Mouse (Mus musculus) spleen, adult 2 months (tissue): Measurements from ENCODE around the gene Smim24. TPM values are rescaled to one million over a fixed set of nuclear protein-coding genes. Genes with fewer than 3 reads are reported as not detected.

ENCODE experiments used
- DNase-seq, 2 experiments: peaks; one replicate each; pipeline versions ENCODE4 v3.0.0 to v3.0.0-alpha.2; 2012 to 2021; ENCODE audit warnings: low spot score in 2 of 2, low read depth in 1 of 2
- H3K27ac ChIP-seq: fragments of 200-500 bp; 2 replicates; pipeline ENCODE4 v1.5.1; 2012; ENCODE audit warnings: low read length, inconsistent platforms; ENCODE audit not compliant: insufficient read depth
- H3K27me3 ChIP-seq: fragments of 200-500 bp; 2 replicates; pipeline ENCODE4 v1.6.1; 2012; ENCODE audit warnings: mild to moderate bottlenecking, moderate library complexity, low read length, inconsistent platforms; ENCODE audit not compliant: control insufficient read depth, insufficient read depth
- H3K36me3 ChIP-seq: fragments of 200-500 bp; 2 replicates; pipeline ENCODE4 v1.6.1; 2012; ENCODE audit warnings: mild to moderate bottlenecking, low read length, inconsistent platforms; ENCODE audit not compliant: control insufficient read depth, insufficient read depth
- H3K4me1 ChIP-seq: fragments of 200-500 bp; 2 replicates; pipeline ENCODE4 v1.6.1; 2011; ENCODE audit warnings: inconsistent platforms; ENCODE audit not compliant: control insufficient read depth, insufficient read depth, insufficient read length
- H3K4me3 ChIP-seq: fragments of 200-500 bp; 2 replicates; pipeline ENCODE4 v1.5.1; 2011; ENCODE audit warnings: mild to moderate bottlenecking, inconsistent platforms; ENCODE audit not compliant: insufficient read depth, insufficient read length; ENCODE audit errors: extremely low read depth
- CTCF ChIP-seq: fragments of 200-500 bp; IDR thresholded peaks from 2 replicates; pipeline ENCODE4 v1.5.1; 2011; ENCODE audit warnings: mild to moderate bottlenecking, inconsistent platforms; ENCODE audit not compliant: insufficient read depth, insufficient read length, insufficient replicate concordance; ENCODE audit errors: extremely low read depth
- POLR2A ChIP-seq: fragments of 200-500 bp; IDR thresholded peaks from 2 replicates; pipeline ENCODE4 v1.6.1; 2011; ENCODE audit warnings: low read depth, low read length, inconsistent platforms
- WGBS: fragments of 180-500 bp; shearing (Covaris S2); methylation state at CpG from one replicate; pipeline ENCODE4 v1.1.7; 2018; 5-methylcytosine and 5-hydroxymethylcytosine counted together
- polyA plus RNA-seq: library from polyadenylated mRNA; depleted of rRNA; stranded (reverse); fragments of >200 nt; gene quantifications from 2 replicates; pipeline ENCODE4 v1.2.3, GENCODE M21; 2012; rRNA removed

Smim24 gene
- polyA plus RNA-seq, 1 experiment: 18.3 TPM

GRCm38 (mm10) chr10:81432169-81432867 lies 39.5 kb downstream of the Smim24 start:
- Histone ChIP-seq H3K27me3 (no peaks in the 10 kb centered on the region), H3K27ac (no peak overlapping the region), H3K4me1 (peaks cover 31% of the 10 kb centered on the region), H3K4me3 (peak overlapping the region; percentile 42; the same call in 1 of the 2 replicates), H3K36me3 (no peaks in the 10 kb centered on the region)
- TF ChIP-seq CTCF (no peak), POLR2A (no peak)
- WGBS: 43% methylated on average over 21 of the region's 21 CpGs
- DNase-seq: no peak

- Histone ChIP-seq H3K4me3 (peak overlapping the region; percentile 53), H3K27ac (peak overlapping the region; percentile 88), H3K36me3 (no peaks in the 10 kb centered on the region), H3K4me1 (peaks cover 31% of the 10 kb centered on the region), H3K27me3 (no peaks in the 10 kb centered on the region)
- TF ChIP-seq CTCF: no peak
- no peak for TF ChIP-seq POLR2A
- DNase-seq: peak; percentile 91 to 94
- WGBS: under 1% methylated on average over 17 of the region's 17 CpGs
Observed at GRCm38 (mm10) chr10:81432868-81433262, 40.0 kb downstream of the Smim24 start.

DNA sequence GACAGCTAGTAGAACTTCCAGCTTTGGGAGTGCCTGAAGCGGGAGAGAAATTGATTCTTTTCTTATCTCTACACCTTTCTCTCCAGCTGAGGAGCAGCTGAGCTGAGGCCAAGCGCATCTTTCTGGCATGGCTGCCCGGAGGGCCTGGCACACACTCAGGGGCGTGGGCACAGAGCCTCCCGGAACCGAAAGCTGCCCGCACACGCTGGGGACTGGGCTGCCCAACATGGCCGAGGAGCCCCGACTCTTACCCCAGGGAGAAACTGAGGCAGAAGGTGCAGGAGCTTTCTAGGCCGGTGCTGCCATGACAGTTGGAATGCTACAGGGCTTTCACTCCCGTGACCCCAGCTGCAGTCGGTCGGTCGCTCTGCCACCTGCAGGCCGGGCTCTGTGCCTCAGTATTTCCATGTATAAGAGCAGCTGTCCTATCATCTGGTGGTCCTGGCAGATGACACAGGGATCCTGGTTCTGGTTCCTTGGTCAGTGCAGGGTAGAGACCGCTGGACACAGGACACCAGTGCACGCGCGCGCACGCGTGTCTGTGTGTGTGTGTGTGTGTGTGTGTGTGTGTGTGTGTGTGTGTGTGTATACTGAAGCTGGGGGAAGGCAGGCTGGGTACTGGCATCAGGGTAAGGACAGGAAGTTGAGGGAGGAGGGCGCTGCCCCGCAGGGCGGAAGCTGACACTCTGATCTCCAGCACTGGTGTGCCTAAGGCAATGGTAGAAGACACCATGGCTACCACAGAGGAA lies 40.9 kb downstream of the Smim24 start:
- H3K27ac ChIP-seq: peak overlapping the region; percentile 88
- peak; percentile 52 to 77 for DNase-seq

DNA sequence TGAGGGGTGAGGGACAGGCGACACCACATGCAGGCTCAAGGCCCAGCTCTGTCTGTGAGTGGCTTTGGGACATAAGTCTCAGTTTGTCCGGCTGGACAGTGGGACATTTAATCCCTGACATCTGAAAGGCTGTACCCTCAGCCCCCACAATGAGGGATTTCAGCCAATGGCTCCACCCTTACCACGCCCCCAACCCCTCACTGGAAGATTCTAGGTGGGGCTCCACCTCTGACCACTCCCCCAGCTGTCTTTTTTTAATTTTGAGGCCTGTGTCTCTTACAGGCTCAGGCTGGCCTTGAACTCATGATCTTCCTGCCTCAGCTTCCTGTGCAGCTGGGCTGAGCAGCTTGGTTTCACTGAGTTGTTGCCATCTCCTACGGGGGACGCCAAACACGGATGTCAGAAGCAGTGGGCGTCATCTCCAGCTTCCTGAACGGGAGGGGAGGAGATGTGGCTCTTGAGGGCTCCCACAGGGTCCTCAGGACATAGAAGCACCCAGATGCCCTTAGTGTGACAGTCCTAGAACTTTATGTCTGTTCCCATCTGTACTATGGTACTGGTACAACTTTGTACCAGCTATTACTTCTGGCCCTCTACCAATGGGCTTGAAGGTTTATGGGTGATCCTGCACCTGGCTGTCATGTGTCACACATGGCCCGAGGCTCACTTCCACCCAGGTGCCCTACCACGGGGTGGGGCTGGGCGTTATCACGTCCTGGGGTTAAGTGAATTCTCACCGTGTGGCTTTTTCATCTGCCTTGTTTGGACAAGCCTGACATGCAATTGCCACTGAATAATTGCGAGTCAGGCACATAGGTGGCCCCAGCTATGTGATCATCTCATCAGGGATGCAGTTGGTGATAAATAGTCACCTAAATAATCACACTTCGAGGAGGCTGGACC lies 41.8 kb downstream of the Smim24 start:
- no peaks in the 10 kb centered on the region for H3K36me3 ChIP-seq
- TF ChIP-seq POLR2A: no peak
- TF ChIP-seq CTCF: no peak
- H3K4me3 ChIP-seq: 0 out of 2 replicates have a peak overlapping the region, but pooled peaks have one; percentile 19
- peak overlapping the region; percentile 88 for H3K27ac ChIP-seq
- peaks cover 31% of the 10 kb centered on the region for H3K4me1 ChIP-seq
- no peaks in the 10 kb centered on the region for H3K27me3 ChIP-seq
- peak in 1 of 2 experiments; percentile 26 for DNase-seq
- 31% methylated on average over 15 of the region's 15 CpGs for WGBS

More for the DNA sequence above, 40.9 kb downstream of the Smim24 start:
- Histone ChIP-seq H3K4me1 (peaks cover 31% of the 10 kb centered on the region), H3K27me3 (no peaks in the 10 kb centered on the region), H3K4me3 (peak overlapping the region; percentile 53), H3K36me3 (no peaks in the 10 kb centered on the region)
- WGBS: 26% methylated on average over 26 of the region's 26 CpGs
- TF ChIP-seq CTCF (peak; percentile 7; the same call in 1 of the 2 replicates), POLR2A (peak; percentile 22; the same call in 1 of the 2 replicates)

DNA sequence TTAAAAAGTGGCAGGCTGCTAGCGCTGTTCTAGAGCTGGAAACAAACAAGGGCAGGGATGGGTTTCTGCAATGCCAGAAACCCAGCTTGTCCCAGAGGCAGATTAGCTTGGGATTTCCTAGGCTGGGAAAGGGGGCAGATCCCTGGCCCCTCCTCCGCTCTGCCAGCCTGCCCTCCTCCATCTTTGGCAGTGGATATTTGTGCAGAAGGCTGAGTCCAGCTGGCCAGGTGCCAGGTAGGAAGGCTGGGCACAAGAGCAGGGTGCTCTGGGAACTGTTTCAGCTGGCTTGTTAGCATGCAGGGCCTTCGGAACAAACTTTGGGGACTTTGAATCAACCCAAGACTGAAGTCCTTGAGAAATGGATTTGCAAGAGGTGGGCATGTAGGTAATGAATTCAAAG lies 42.6 kb downstream of the Smim24 start:
- H3K4me1 ChIP-seq: peaks cover 31% of the 10 kb centered on the region

GRCm38 (mm10) chr10:81441019-81441418 lies 48.2 kb downstream of the Smim24 start:
- TF ChIP-seq CTCF: no peak
- TF ChIP-seq POLR2A: no peak
- no peak for DNase-seq
- Histone ChIP-seq H3K36me3 (no peaks in the 10 kb centered on the region), H3K27me3 (no peaks in the 10 kb centered on the region), H3K27ac (no peak overlapping the region), H3K4me3 (no peak overlapping the region), H3K4me1 (no peaks in the 10 kb centered on the region)

More for the DNA sequence above, 42.6 kb downstream of the Smim24 start:
- DNase-seq: peak in 1 of 2 experiments; percentile 5
- no peaks in the 10 kb centered on the region for H3K27me3 ChIP-seq
- H3K27ac ChIP-seq: peak overlapping the region; percentile 39
- H3K36me3 ChIP-seq: no peaks in the 10 kb centered on the region
- TF ChIP-seq CTCF (no peak), POLR2A (no peak)
- WGBS: 91% methylated on average over 3 of the region's 3 CpGs
- H3K4me3 ChIP-seq: no peak overlapping the region

Other genes with a start within 250 kb of the Smim24 start
- 36.1 and 45.8 TPM in 2 replicates for gene Pias4, start 225.1 kb upstream of the Smim24 start, polyA plus RNA-seq
- 1,457 and 1,736 TPM in 2 replicates for gene Eef2, start 216.4 kb upstream of the Smim24 start, polyA plus RNA-seq
- gene Dapk3, start 210.0 kb upstream of the Smim24 start, polyA plus RNA-seq: 58.0 and 84.5 TPM in 2 replicates
- gene 4930442H23Rik, start 209.2 kb upstream of the Smim24 start, polyA plus RNA-seq: not detected in 2 replicates
- gene Nmrk2, start 191.0 kb upstream of the Smim24 start, polyA plus RNA-seq: not detected in 2 replicates
- 0.92 and 0.95 TPM in 2 replicates for gene Atcay, start 162.2 kb upstream of the Smim24 start, polyA plus RNA-seq
- 5.5 and 6.1 TPM in 2 replicates for gene Zfr2, start 159.9 kb upstream of the Smim24 start, polyA plus RNA-seq
- gene Matk, start 140.1 kb upstream of the Smim24 start, polyA plus RNA-seq: 22.5 and 30.0 TPM in 2 replicates
- gene Mrpl54, start 126.1 kb upstream of the Smim24 start, polyA plus RNA-seq: 63.6 and 86.9 TPM in 2 replicates
- 63.0 and 77.1 TPM in 2 replicates for gene Apba3, start 126.1 kb upstream of the Smim24 start, polyA plus RNA-seq
- 8.1 and 10.6 TPM in 2 replicates for gene Tjp3, start 101.5 kb upstream of the Smim24 start, polyA plus RNA-seq
- 93.2 and 111 TPM in 2 replicates for gene Pip5k1c, start 100.1 kb upstream of the Smim24 start, polyA plus RNA-seq
- 38.6 and 44.8 TPM in 2 replicates for gene Cactin, start 71.9 kb upstream of the Smim24 start, polyA plus RNA-seq
- gene Tbxa2r, start 64.3 kb upstream of the Smim24 start, polyA plus RNA-seq: 68.1 and 92.5 TPM in 2 replicates
- gene Gipc3, start 49.8 kb upstream of the Smim24 start, polyA plus RNA-seq: 1.3 and 1.7 TPM in 2 replicates
- gene Hmg20b, start 42.6 kb upstream of the Smim24 start, polyA plus RNA-seq: 74.8 and 92.9 TPM in 2 replicates
- 20.2 and 32.6 TPM in 2 replicates for gene Mfsd12, start 35.6 kb upstream of the Smim24 start, polyA plus RNA-seq
- 7.8 and 11.7 TPM in 2 replicates for gene 4930404N11Rik, start 27.2 kb upstream of the Smim24 start, polyA plus RNA-seq
- gene Fzr1, start 14.5 kb upstream of the Smim24 start, polyA plus RNA-seq: 127 and 128 TPM in 2 replicates
- 47.9 and 71.7 TPM in 2 replicates for gene Dohh, start 8.6 kb upstream of the Smim24 start, polyA plus RNA-seq
- 2.3 and 2.9 TPM in 2 replicates for gene Gm48551, start 8.6 kb upstream of the Smim24 start, polyA plus RNA-seq
- gene Gm48552, start 4.0 kb upstream of the Smim24 start, polyA plus RNA-seq: 2.9 and 6.4 TPM in 2 replicates
- 26.0 and 32.4 TPM in 2 replicates for gene Nfic, start 62.6 kb downstream of the Smim24 start, polyA plus RNA-seq
- gene Celf5, start 89.7 kb downstream of the Smim24 start, polyA plus RNA-seq: 0.33 and 0.70 TPM in 2 replicates
- 198 and 259 TPM in 2 replicates for gene Ncln, start 103.3 kb downstream of the Smim24 start, polyA plus RNA-seq
- gene S1pr4, start 107.1 kb downstream of the Smim24 start, polyA plus RNA-seq: 127 and 168 TPM in 2 replicates
- 14.8 and 15.1 TPM in 2 replicates for gene Gna15, start 131.2 kb downstream of the Smim24 start, polyA plus RNA-seq
- 33.8 and 38.9 TPM in 2 replicates for gene Gna11, start 152.1 kb downstream of the Smim24 start, polyA plus RNA-seq
- 702 and 1,172 TPM in 2 replicates for gene Aes, start 166.4 kb downstream of the Smim24 start, polyA plus RNA-seq
- gene Tle2, start 181.5 kb downstream of the Smim24 start, polyA plus RNA-seq: 49.9 and 58.6 TPM in 2 replicates
- gene Tle6, start 208.0 kb downstream of the Smim24 start, polyA plus RNA-seq: 14.3 and 15.6 TPM in 2 replicates
- gene BC025920, start 213.2 kb downstream of the Smim24 start, polyA plus RNA-seq: 1.8 TPM in 2 replicates
- 30.3 and 39.4 TPM in 2 replicates for gene Sirt6, start 234.7 kb downstream of the Smim24 start, polyA plus RNA-seq
- gene Ankrd24, start 235.5 kb downstream of the Smim24 start, polyA plus RNA-seq: 14.0 and 17.8 TPM in 2 replicates